Mouse (Mus musculus) left cerebral cortex, postnatal 10 days (tissue): ENCODE results near the gene Olfr1188. TPM values are rescaled to one million over a fixed set of nuclear protein-coding genes. Genes with fewer than 3 reads are reported as not detected.
"Not testable (repeated sequence)": the region's sequence is repeated elsewhere in the genome, so short reads cannot be mapped to it uniquely, and the experiment has no call there.

Experiments
- DNase-seq, 2 experiments: peaks; one replicate each; pipeline ENCODE4 v3.0.0; 2021 to 2022; ENCODE audit warnings: low spot score in 2 of 2, mixed read lengths in 1 of 2; ENCODE audit errors: extremely low spot score in 1 of 2
- intact Hi-C: fragments of 180-260 bp; cut with DNase I; formaldehyde crosslinking; loops from one replicate; pipeline ENCODE4 v1.15.1; 2025
- total RNA-seq, 2 experiments: library from RNA; stranded (reverse); gene quantifications; 2 replicates each; pipeline ENCODE4 v1.2.3; 2021

The Olfr1188 gene
- total RNA-seq, result not detected

GRCm38 (mm10) chr2:88556635-88557034 is at the start of gene Olfr1188:
TSS of gene Olfr1188 (plus strand) at chr2:88556935.
- DNase-seq, result no peak
- intact Hi-C loops, result no loop called here

- no peak for DNase-seq
- intact Hi-C loops, result no loop called here
Measured at GRCm38 (mm10) chr2:88518251-88518650, 38.5 kb upstream of the Olfr1188 start, which contains the start of gene Olfr1186. TSS of gene Olfr1186 (plus strand) at chr2:88518551.

- intact Hi-C loops, result no loop called here
- no peak for DNase-seq
Measured at GRCm38 (mm10) chr2:88525720-88526119, 31.0 kb upstream of the Olfr1188 start.

- intact Hi-C loops, DNase-seq: not testable (repeated sequence)
Measured at GRCm38 (mm10) chr2:88572696-88573095, 16.0 kb downstream of the Olfr1188 start.

GRCm38 (mm10) chr2:88586154-88586553 is 29.4 kb downstream of the Olfr1188 start, which contains the start of gene Olfr1189:
TSS of gene Olfr1189 (plus strand) at chr2:88586454.
- intact Hi-C loops, result no loop called here
- DNase-seq, result no peak

Other genes with a start within 250 kb of the Olfr1188 start
- not detected for gene Olfr1174-ps, start 241.8 kb upstream of the Olfr1188 start, total RNA-seq
- gene Olfr1175-ps, start 229.7 kb upstream of the Olfr1188 start, total RNA-seq, result not detected
- not detected for gene Olfr1176, start 220.2 kb upstream of the Olfr1188 start, total RNA-seq
- gene Olfr1177-ps, start 210.4 kb upstream of the Olfr1188 start, total RNA-seq, result not detected
- gene Olfr1178, start 169.9 kb upstream of the Olfr1188 start, total RNA-seq, result not detected
- not detected for gene Olfr1179, start 150.5 kb upstream of the Olfr1188 start, total RNA-seq
- gene Olfr1180, start 137.8 kb upstream of the Olfr1188 start, total RNA-seq, result not detected
- not detected for gene Olfr1181, start 130.8 kb upstream of the Olfr1188 start, total RNA-seq
- gene Gm13757, start 107.8 kb upstream of the Olfr1188 start, total RNA-seq, result not detected
- gene Olfr1183, start 102.1 kb upstream of the Olfr1188 start, total RNA-seq, result not detected
- not detected for gene Olfr1184, start 73.3 kb upstream of the Olfr1188 start, total RNA-seq
- gene Olfr1185-ps1, start 63.6 kb upstream of the Olfr1188 start, total RNA-seq, result not detected
- gene Olfr1186, start 38.4 kb upstream of the Olfr1188 start, total RNA-seq, result not detected
- gene Olfr1189, start 29.5 kb downstream of the Olfr1188 start, total RNA-seq, result not detected
- gene Olfr1191-ps1, start 83.6 kb downstream of the Olfr1188 start, total RNA-seq, result under 1 TPM in 1 of 2 experiments, not detected in 1; 0.06 TPM
- gene Olfr1192-ps1, start 91.6 kb downstream of the Olfr1188 start, total RNA-seq, result not detected
- gene Olfr1193, start 118.7 kb downstream of the Olfr1188 start, total RNA-seq, result not detected
- gene Olfr1195, start 132.3 kb downstream of the Olfr1188 start, total RNA-seq, result not detected
- gene Olfr1196, start 147.7 kb downstream of the Olfr1188 start, total RNA-seq, result not detected
- gene Olfr1197, start 175.4 kb downstream of the Olfr1188 start, total RNA-seq, result not detected
- gene Olfr1198, start 194.4 kb downstream of the Olfr1188 start, total RNA-seq, result not detected
- gene Olfr1199, start 203.5 kb downstream of the Olfr1188 start, total RNA-seq, result not detected
- not detected for gene Olfr1200, start 213.6 kb downstream of the Olfr1188 start, total RNA-seq
- not detected for gene Olfr1201, start 236.1 kb downstream of the Olfr1188 start, total RNA-seq